Mouse (Mus musculus) monocyte, adult 5-6 weeks (primary cell): ENCODE measurements at regions not wholly inside any gene's neighbourhood (a gene's known extent, or its start where the extent isn't known, plus 50 kb on each side); places are given as distances from the start of the nearest gene placed in this dataset.

Source experiments
- ATAC-seq: fragments of 153-309, 156-312 bp; replicated peaks from 2 replicates; pipeline ENCODE4 v1.8.0; 2017; ENCODE audit warnings: mild to moderate bottlenecking; ENCODE audit not compliant: low TSS enrichment, insufficient number of reproducible peaks, severe bottlenecking, poor library complexity, low FRiP score

GRCm38 (mm10) chr2:174532671-174533363, 59.9 kb upstream of the Prelid3b start:
- no peak for ATAC-seq

GRCm38 (mm10) chr2:174540717-174541116, 67.8 kb upstream of the Prelid3b start:
- no peak for ATAC-seq

- no peak for ATAC-seq
These were observed 74.3 kb upstream of the Prelid3b start for GRCm38 (mm10) chr2:174547207-174547606.

GRCm38 (mm10) chr2:174547701-174548100, 74.8 kb upstream of the Prelid3b start:
- ATAC-seq: no peak

- no peak for ATAC-seq
These were observed 75.9 kb upstream of the Prelid3b start for GRCm38 (mm10) chr2:174548776-174549175.

GRCm38 (mm10) chr2:174555778-174556177, 82.9 kb upstream of the Prelid3b start:
- no peak for ATAC-seq

GRCm38 (mm10) chr2:174561828-174562429, 81.4 kb upstream of the Zfp831 start:
- no peak for ATAC-seq

- peak; percentile 68 for ATAC-seq
These were observed 79.4 kb upstream of the Zfp831 start for GRCm38 (mm10) chr2:174563917-174564316.

GRCm38 (mm10) chr2:174564817-174565216, 78.5 kb upstream of the Zfp831 start:
- no peak for ATAC-seq

- no peak for ATAC-seq
These were observed 77.4 kb upstream of the Zfp831 start for GRCm38 (mm10) chr2:174565891-174566290.

- no peak for ATAC-seq
These were observed 76.6 kb upstream of the Zfp831 start for GRCm38 (mm10) chr2:174566752-174567151.

GRCm38 (mm10) chr2:174574804-174575507, 68.4 kb upstream of the Zfp831 start:
- ATAC-seq: no peak

- no peak for ATAC-seq
These were observed 67.8 kb upstream of the Zfp831 start for GRCm38 (mm10) chr2:174575546-174575945.

- ATAC-seq: no peak
These were observed 62.2 kb upstream of the Zfp831 start for GRCm38 (mm10) chr2:174580906-174581703.

- no peak for ATAC-seq
These were observed 59.1 kb upstream of the Zfp831 start for GRCm38 (mm10) chr2:174584272-174584671.
